8 mouse cellular contexts compared by ENCODE assay signal in genomic region chr3:51225979-51226378, GRCm38 (mm10). TPM values are rescaled to one million over a fixed set of nuclear protein-coding genes. Genes with fewer than 3 reads are reported as not detected.
DNase-seq lines count a peak whose midpoint lies in the region; ATAC-seq and TF ChIP-seq lines count a peak whose summit lies in the region.

No protein-coding gene starts in this region.

- H3K9me3 ChIP-seq in embryonic facial prominence, embryonic 15.5 days (replicated peaks) = no peaks in the 10 kb centered on the region
- H3K9me3 ChIP-seq in limb, embryonic 11.5 days (ENCODE audit: control insufficient read depth, low read length) = no peaks in the 10 kb centered on the region

- no peaks in the 10 kb centered on the region for H3K27me3 ChIP-seq in embryonic facial prominence, embryonic 15.5 days
- H3K27me3 ChIP-seq in limb, embryonic 11.5 days (ENCODE audit: control insufficient read depth, insufficient read depth, low read length) = no peaks in the 10 kb centered on the region

- no peak for ATAC-seq in embryonic facial prominence, embryonic 15.5 days (ENCODE audit: insufficient number of reproducible peaks, low FRiP score, low TSS enrichment, low read depth)
- no peak for ATAC-seq in limb, embryonic 11.5 days (ENCODE audit: insufficient number of reproducible peaks, low FRiP score, low TSS enrichment, low read depth)

- no peak for DNase-seq in left cerebral cortex, adult 2 months (ENCODE audit: extremely low spot score in 1 of 2, low spot score in 2 of 2)
- DNase-seq in left cerebral cortex, postnatal 14 days (ENCODE audit: low spot score in 2 of 2) = no peak
- no peak for DNase-seq in limb, embryonic 11.5 days (ENCODE audit: low spot score)
- DNase-seq in thymus, postnatal 25 days = no peak
- no peak for DNase-seq in right cerebral cortex, adult 2 months (ENCODE audit: low spot score in 2 of 2)
- DNase-seq in spleen, adult 12 weeks (ENCODE audit: low spot score) = no peak

- H3K4me2 ChIP-seq in embryonic facial prominence, embryonic 15.5 days (replicated peaks) = no peak overlapping the region
- peak overlapping the region; percentile 70; the same call in 1 of the 2 replicates for H3K4me2 ChIP-seq in limb, embryonic 11.5 days (ENCODE audit: low read depth, severe bottlenecking)

- TF ChIP-seq CTCF in left cerebral cortex, adult 2 months (IDR thresholded peaks at IDR 0.05) = no peak
- no peak for TF ChIP-seq CTCF in olfactory bulb, adult 2 months (IDR thresholded peaks at IDR 0.05; ENCODE audit: insufficient read depth, low read depth, low read length)

- no peak for TF ChIP-seq POLR2A in olfactory bulb, adult 2 months (IDR thresholded peaks at IDR 0.05; ENCODE audit: insufficient read depth, low read depth, low read length)

- no peak overlapping the region for H3K27ac ChIP-seq in left cerebral cortex, adult 2 months
- H3K27ac ChIP-seq in embryonic facial prominence, embryonic 15.5 days (replicated peaks) = no peak overlapping the region
- H3K27ac ChIP-seq in limb, embryonic 11.5 days (replicated peaks; ENCODE audit: low read depth, low read length) = no peak overlapping the region
- H3K27ac ChIP-seq in olfactory bulb, adult 2 months (ENCODE audit: insufficient read depth, low read depth, low read length) = no peak overlapping the region

- intact Hi-C loops in left cerebral cortex, adult 2 months (cut with DNase I) = no loop called here
- intact Hi-C loops in left cerebral cortex, postnatal 14 days (cut with DNase I) = no loop called here

- H3K4me3 ChIP-seq in left cerebral cortex, adult 2 months = peak overlapping the region; percentile 85
- peak overlapping the region; percentile 78; the same call in 1 of the 2 replicates for H3K4me3 ChIP-seq in embryonic facial prominence, embryonic 15.5 days (replicated peaks)
- H3K4me3 ChIP-seq in limb, embryonic 11.5 days (ENCODE audit: low read depth, low read length) = peak overlapping the region; percentile 87; the same call in 1 of the 2 replicates
- peak overlapping the region; percentile 25 for H3K4me3 ChIP-seq in olfactory bulb, adult 2 months (ENCODE audit: insufficient read depth, low read depth, low read length)

- H3K4me1 ChIP-seq in embryonic facial prominence, embryonic 15.5 days = peaks cover 27% of the 10 kb centered on the region
- H3K4me1 ChIP-seq in limb, embryonic 11.5 days (ENCODE audit: control insufficient read depth, insufficient read depth, low read length) = no peaks in the 10 kb centered on the region; the same call in 1 of the 2 replicates
- peaks cover 23% of the 10 kb centered on the region for H3K4me1 ChIP-seq in olfactory bulb, adult 2 months (ENCODE audit: control insufficient read depth, insufficient read depth, low read length)

- H3K36me3 ChIP-seq in embryonic facial prominence, embryonic 15.5 days = no peaks in the 10 kb centered on the region
- no peaks in the 10 kb centered on the region for H3K36me3 ChIP-seq in limb, embryonic 11.5 days (ENCODE audit: control insufficient read depth, insufficient read depth, low read length)

- 92% methylated on average over 10 of the region's 10 CpGs for WGBS in embryonic facial prominence, embryonic 15.5 days
- 95% methylated on average over 10 of the region's 10 CpGs for WGBS in limb, embryonic 11.5 days
- WGBS in olfactory bulb, adult 2 months = 84% methylated on average over 10 of the region's 10 CpGs

- H3K9ac ChIP-seq in embryonic facial prominence, embryonic 15.5 days = no peak overlapping the region
- H3K9ac ChIP-seq in limb, embryonic 11.5 days (ENCODE audit: low read length) = no peak overlapping the region

RNA-seq across cellular contexts. Expression of gene Noct, which starts 1.7 kb away (rescaled TPM):
- 10 to 100 TPM; 54.1 to 55.2 TPM for total RNA-seq in left cerebral cortex, adult 2 months (2021)
- 10 to 100 TPM; 51.0 to 52.6 TPM for total RNA-seq in left cerebral cortex, postnatal 14 days (2021)
- polyA plus RNA-seq in embryonic facial prominence, embryonic 15.5 days (2015; fragmentation: Nextera tagmentation; extraction: Ambion mirVana) = 9.8 and 11.3 TPM in 2 replicates
- 14.0 and 14.1 TPM in 2 replicates for polyA plus RNA-seq in limb, embryonic 11.5 days (2014; fragmentation: Nextera tagmentation; extraction: Ambion mirVana)
- not detected in 2 replicates for polyA plus RNA-seq in olfactory bulb, adult 2 months (2012; ENCODE audit: insufficient read depth, insufficient read length, low replicate concordance, missing spikeins)

Comparison
In these comparisons a context has a peak if more than half of its experiments do, and no peak if none do; other contexts are left out.
1. H3K4me3 ChIP-seq: peak in every context shown above with its lines; median percentile 87 in limb, embryonic 11.5 days; 85 in left cerebral cortex, adult 2 months; 78 in embryonic facial prominence, embryonic 15.5 days; 25 in olfactory bulb, adult 2 months.
2. RNA of gene Noct, which starts 1.7 kb away (polyA plus RNA-seq): 14.0 to 14.1 TPM in limb, embryonic 11.5 days and 9.8 to 11.3 TPM in embryonic facial prominence, embryonic 15.5 days; not detected in olfactory bulb, adult 2 months; every median in the first group is over 10 times any median in the second.